Mouse (Mus musculus) layer of hippocampus, adult 8-10 months (tissue): ENCODE results near the gene Pygm. TPM values are rescaled to one million over a fixed set of nuclear protein-coding genes. Genes with fewer than 3 reads are reported as not detected.

ENCODE experiments used
- DNase-seq, 2 experiments: peaks; one replicate each; pipeline ENCODE4 v3.0.0; 2022; ENCODE audit warnings: low spot score in 2 of 2
- total RNA-seq, 4 experiments: library from RNA; stranded (reverse); gene quantifications; 2 replicates each; pipeline ENCODE4 v1.2.4; 2022

The Pygm gene
- total RNA-seq, 4 experiments from 2014 or later: 14.2 to 19.7 (median 19.0) TPM

GRCm38 (mm10) chr19:6385419-6385818 lies 1.2 kb downstream of the Pygm start:
- DNase-seq: no peak

GRCm38 (mm10) chr19:6385821-6386220 lies 1.6 kb downstream of the Pygm start:
- DNase-seq: no peak

GRCm38 (mm10) chr19:6386234-6386633 lies 2.0 kb downstream of the Pygm start:
- DNase-seq: no peak

GRCm38 (mm10) chr19:6388006-6388405 lies 3.8 kb downstream of the Pygm start:
- DNase-seq: no peak

- no peak for DNase-seq
Observed at GRCm38 (mm10) chr19:6389803-6390202, 5.6 kb downstream of the Pygm start.

- DNase-seq: no peak
Observed at GRCm38 (mm10) chr19:6390251-6390650, 6.1 kb downstream of the Pygm start.

- DNase-seq: no peak
Observed at GRCm38 (mm10) chr19:6392743-6393393, 8.7 kb downstream of the Pygm start.

- no peak for DNase-seq
Observed at GRCm38 (mm10) chr19:6393637-6394036, 9.4 kb downstream of the Pygm start.

GRCm38 (mm10) chr19:6396237-6396636 lies 12.0 kb downstream of the Pygm start:
- no peak for DNase-seq

GRCm38 (mm10) chr19:6397582-6398249 lies 13.5 kb downstream of the Pygm start:
- no peak for DNase-seq

- DNase-seq: no peak
Observed at GRCm38 (mm10) chr19:6398447-6399284, 14.5 kb downstream of the Pygm start.

GRCm38 (mm10) chr19:6399285-6400095 lies 15.3 kb downstream of the Pygm start, which contains the start of gene Rasgrp2:
Gene Rasgrp2 (plus strand): TSS chr19:6399340.
- DNase-seq: no peak

- no peak for DNase-seq
Observed at GRCm38 (mm10) chr19:6400096-6401086, 16.2 kb downstream of the Pygm start.

- DNase-seq: no peak
Observed at GRCm38 (mm10) chr19:6401131-6401815, 17.1 kb downstream of the Pygm start.

- DNase-seq: no peak
Observed at GRCm38 (mm10) chr19:6401951-6402350, 17.8 kb downstream of the Pygm start.

GRCm38 (mm10) chr19:6403869-6404268 lies 19.7 kb downstream of the Pygm start:
- no peak for DNase-seq

GRCm38 (mm10) chr19:6405433-6405832 lies 21.2 kb downstream of the Pygm start:
- no peak for DNase-seq

- DNase-seq: no peak
Observed at GRCm38 (mm10) chr19:6407109-6407508, 22.9 kb downstream of the Pygm start.

- DNase-seq: no peak
Observed at GRCm38 (mm10) chr19:6407816-6408510, 23.8 kb downstream of the Pygm start.
